Mouse (Mus musculus) lung, adult 2 months (tissue): ENCODE measurements around the gene Fam189b. TPM values are rescaled to one million over a fixed set of nuclear protein-coding genes. Genes with fewer than 3 reads are reported as not detected.
A peak's percentile ranks its signal among the peaks of the same experiment; 100 is the strongest.

ENCODE experiments used
- DNase-seq: peaks from one replicate; pipeline ENCODE4 v3.0.0; 2022
- H3K4me1 ChIP-seq: fragments of 200-500 bp; 2 replicates; pipeline ENCODE4 v1.6.1; 2011; ENCODE audit warnings: low read length; ENCODE audit not compliant: control insufficient read depth, insufficient read depth
- H3K4me3 ChIP-seq: fragments of 200-500 bp; replicated peaks from 2 replicates; pipeline ENCODE3; 2011; ENCODE audit warnings: low read depth, mild to moderate bottlenecking, control low read depth, low read length; ENCODE audit errors: extremely low read depth
- CTCF ChIP-seq: fragments of 200-500 bp; IDR thresholded peaks from 2 replicates; pipeline ENCODE4 v1.5.1; 2011; ENCODE audit warnings: mild to moderate bottlenecking, low read length, control low read depth; ENCODE audit not compliant: insufficient read depth
- POLR2A ChIP-seq: fragments of 200-500 bp; IDR thresholded peaks from 2 replicates; pipeline ENCODE4 v1.6.1; 2011; ENCODE audit warnings: low read depth, mild to moderate bottlenecking, control low read depth, low read length, borderline replicate concordance; ENCODE audit errors: extremely low read depth
- WGBS: fragments of 180-500 bp; shearing (Covaris S2); methylation state at CpG from one replicate; pipeline ENCODE4 v1.1.7; 2018; 5-methylcytosine and 5-hydroxymethylcytosine counted together
- polyA plus RNA-seq: library from polyadenylated mRNA; depleted of rRNA; stranded (reverse); fragments of >200 nt; gene quantifications from 2 replicates; pipeline ENCODE4 v1.2.3, GENCODE M21; 2012

Gene Fam189b
- polyA plus RNA-seq, 1 experiment: 39.0 TPM

- H3K4me3 ChIP-seq: no peak overlapping the region
- WGBS: 25% methylated on average over 7 of the region's 7 CpGs
- no peak for DNase-seq
- TF ChIP-seq POLR2A (no peak), CTCF (no peak)
- peaks cover 14% of the 10 kb centered on the region for H3K4me1 ChIP-seq
Observed at GRCm38 (mm10) chr3:89182531-89183057, 349 bp upstream of the Fam189b start.

GRCm38 (mm10) chr3:89183959-89184315 lies 994 bp downstream of the Fam189b start:
- peaks cover 7% of the 10 kb centered on the region; the same call in 1 of the 2 replicates for H3K4me1 ChIP-seq
- no peak overlapping the region for H3K4me3 ChIP-seq
- 81% methylated on average over 5 of the region's 6 CpGs for WGBS
- DNase-seq: no peak
- TF ChIP-seq CTCF (no peak), POLR2A (no peak)

- TF ChIP-seq CTCF: no peak
- no peak for TF ChIP-seq POLR2A
- peaks cover 7% of the 10 kb centered on the region; the same call in 1 of the 2 replicates for H3K4me1 ChIP-seq
- no peak for DNase-seq
Observed at GRCm38 (mm10) chr3:89187197-89187596, 4.3 kb downstream of the Fam189b start.

GRCm38 (mm10) chr3:89187690-89188477 lies 4.9 kb downstream of the Fam189b start:
- TF ChIP-seq POLR2A (no peak), CTCF (no peak)
- WGBS: 81% methylated on average over 18 of the region's 18 CpGs
- Histone ChIP-seq H3K4me1 (0 out of 2 replicates have a peak, but pooled peaks cover 4% of the 10 kb centered on the region), H3K4me3 (no peak overlapping the region)
- no peak for DNase-seq

More at GRCm38 (mm10) chr3:89187197-89187596, 4.3 kb downstream of the Fam189b start:
- H3K4me3 ChIP-seq: no peak overlapping the region
- WGBS: 59% methylated on average over 21 of the region's 23 CpGs

GRCm38 (mm10) chr3:89188478-89188875 lies 5.5 kb downstream of the Fam189b start:
- DNase-seq: no peak

GRCm38 (mm10) chr3:89190436-89190835 lies 7.5 kb downstream of the Fam189b start:
- no peak for DNase-seq
- TF ChIP-seq CTCF (no peak), POLR2A (no peak)
- H3K4me3 ChIP-seq: no peak overlapping the region
- WGBS: 70% methylated on average over 8 of the region's 8 CpGs
- no peaks in the 10 kb centered on the region for H3K4me1 ChIP-seq

More at GRCm38 (mm10) chr3:89188478-89188875, 5.5 kb downstream of the Fam189b start:
- WGBS: 69% methylated on average over 12 of the region's 12 CpGs
- Histone ChIP-seq H3K4me3 (no peak overlapping the region), H3K4me1 (0 out of 2 replicates have a peak, but pooled peaks cover 2% of the 10 kb centered on the region)
- TF ChIP-seq POLR2A (no peak), CTCF (no peak)

GRCm38 (mm10) chr3:89193351-89193750 lies 10.4 kb downstream of the Fam189b start:
- 48% methylated on average over 1 of the region's 1 CpGs for WGBS
- TF ChIP-seq CTCF (no peak), POLR2A (no peak)
- Histone ChIP-seq H3K4me3 (no peak overlapping the region), H3K4me1 (peaks cover 3% of the 10 kb centered on the region; the same call in 1 of the 2 replicates)
- no peak for DNase-seq

GRCm38 (mm10) chr3:89193853-89194252 lies 10.9 kb downstream of the Fam189b start:
- no peak for DNase-seq
- no peak overlapping the region for H3K4me3 ChIP-seq
- peaks cover 3% of the 10 kb centered on the region; the same call in 1 of the 2 replicates for H3K4me1 ChIP-seq
- TF ChIP-seq CTCF (no peak), POLR2A (no peak)
- WGBS: 90% methylated on average over 2 of the region's 2 CpGs

- WGBS: 5% methylated on average over 33 of the region's 33 CpGs
- peaks cover 3% of the 10 kb centered on the region; the same call in 1 of the 2 replicates for H3K4me1 ChIP-seq
- TF ChIP-seq POLR2A: peak; percentile 88; the same call in 1 of the 2 replicates
- peak; percentile 40; the same call in 1 of the 2 replicates for TF ChIP-seq CTCF
- peak; percentile 80 for DNase-seq
- peak overlapping the region; percentile 82 for H3K4me3 ChIP-seq
Observed at GRCm38 (mm10) chr3:89195979-89196877, 13.3 kb downstream of the Fam189b start.
